Mouse (Mus musculus): Measurements from ENCODE around the gene Cdc37.

DNA sequence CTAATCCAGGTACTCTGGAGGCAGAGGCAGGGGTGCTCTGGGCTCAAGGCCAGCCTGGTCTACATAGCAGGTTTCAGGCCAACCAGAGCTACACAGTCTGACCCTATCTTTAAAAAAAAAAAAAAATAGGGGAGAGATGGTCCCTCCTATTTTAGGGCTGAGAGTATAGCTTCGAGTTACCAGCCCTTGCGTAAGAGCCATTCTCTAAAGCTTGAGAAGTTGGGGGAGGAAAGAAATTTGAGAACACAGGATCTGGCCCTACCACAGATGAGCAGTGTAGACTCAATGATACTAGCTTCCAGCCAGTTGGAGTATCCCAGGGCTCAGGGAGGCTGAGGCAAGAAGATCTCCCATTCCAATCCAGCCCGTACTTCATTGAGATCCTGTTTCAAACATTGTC is 44.0 kb upstream of the Cdc37 start:
- TF ChIP-seq GATA1 (IDR thresholded peaks at IDR 0.05; ENCODE audit: borderline replicate concordance, low read length) = no peak
- no peak for TF ChIP-seq FLI1 (IDR thresholded peaks at IDR 0.05; ENCODE audit: low read length)

Data from megakaryocyte, embryonic 14.5 days (primary cell).